Mouse (Mus musculus): ENCODE measurements around the gene Lama5.

The Lama5 gene

DNA sequence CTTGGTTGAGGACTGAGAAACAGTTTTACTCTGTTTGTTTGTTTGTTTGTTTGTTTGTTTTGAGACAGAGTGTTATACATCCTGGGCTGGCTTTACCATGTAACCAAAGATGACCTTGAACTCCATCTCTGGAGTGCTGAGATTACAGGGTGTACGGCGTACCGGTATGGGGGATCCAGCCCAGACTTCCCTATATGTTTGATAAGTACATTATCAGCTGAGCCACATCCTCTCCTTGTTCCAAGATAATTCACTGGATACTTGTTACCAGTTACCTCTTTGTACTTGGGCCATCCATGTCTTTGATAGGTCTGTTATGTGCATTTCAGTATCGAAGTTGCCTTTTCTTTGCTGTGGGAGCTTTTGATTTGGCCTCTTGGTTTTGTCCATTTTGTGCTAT, 92.4 kb downstream of the Lama5 start:
- DNase-seq, result no peak

- no peak for DNase-seq
Measured at GRCm38 (mm10) chr2:180127675-180128074, 98.0 kb downstream of the Lama5 start.
